Mouse (Mus musculus) cortical plate, adult 2 months (tissue): ENCODE results near the gene Slc45a1. TPM values are rescaled to one million over a fixed set of nuclear protein-coding genes. Genes with fewer than 3 reads are reported as not detected.

Experiments used
- H3K27ac ChIP-seq: fragments of 200-500 bp; 2 replicates; pipeline ENCODE4 v1.5.1; 2012; ENCODE audit warnings: low read length, control low read depth, inconsistent platforms; ENCODE audit not compliant: insufficient read depth
- H3K4me1 ChIP-seq: fragments of 200-500 bp; 2 replicates; pipeline ENCODE4 v1.6.1; 2011; ENCODE audit warnings: low read length; ENCODE audit not compliant: control insufficient read depth, insufficient read depth
- H3K4me3 ChIP-seq: fragments of 200-500 bp; 2 replicates; pipeline ENCODE4 v1.5.1; 2011; ENCODE audit warnings: mild to moderate bottlenecking, low read length, control low read depth; ENCODE audit not compliant: insufficient read depth
- CTCF ChIP-seq: fragments of 200-500 bp; IDR thresholded peaks from 2 replicates; pipeline ENCODE4 v1.5.1; 2011; ENCODE audit warnings: mild to moderate bottlenecking, control low read depth, low read length; ENCODE audit not compliant: insufficient read depth; ENCODE audit errors: extremely low read depth
- POLR2A ChIP-seq: fragments of 200-500 bp; IDR thresholded peaks from 2 replicates; pipeline ENCODE4 v1.6.1; 2011; ENCODE audit warnings: mild to moderate bottlenecking, low read length, control low read depth; ENCODE audit not compliant: insufficient read depth; ENCODE audit errors: extremely low read depth
- polyA plus RNA-seq: library from polyadenylated mRNA; depleted of rRNA; stranded (reverse); fragments of >200 nt; gene quantifications from 2 replicates; pipeline ENCODE4 v1.2.3, GENCODE M21; 2012

Slc45a1 gene
- polyA plus RNA-seq, 1 experiment, result 41.8 TPM

DNA sequence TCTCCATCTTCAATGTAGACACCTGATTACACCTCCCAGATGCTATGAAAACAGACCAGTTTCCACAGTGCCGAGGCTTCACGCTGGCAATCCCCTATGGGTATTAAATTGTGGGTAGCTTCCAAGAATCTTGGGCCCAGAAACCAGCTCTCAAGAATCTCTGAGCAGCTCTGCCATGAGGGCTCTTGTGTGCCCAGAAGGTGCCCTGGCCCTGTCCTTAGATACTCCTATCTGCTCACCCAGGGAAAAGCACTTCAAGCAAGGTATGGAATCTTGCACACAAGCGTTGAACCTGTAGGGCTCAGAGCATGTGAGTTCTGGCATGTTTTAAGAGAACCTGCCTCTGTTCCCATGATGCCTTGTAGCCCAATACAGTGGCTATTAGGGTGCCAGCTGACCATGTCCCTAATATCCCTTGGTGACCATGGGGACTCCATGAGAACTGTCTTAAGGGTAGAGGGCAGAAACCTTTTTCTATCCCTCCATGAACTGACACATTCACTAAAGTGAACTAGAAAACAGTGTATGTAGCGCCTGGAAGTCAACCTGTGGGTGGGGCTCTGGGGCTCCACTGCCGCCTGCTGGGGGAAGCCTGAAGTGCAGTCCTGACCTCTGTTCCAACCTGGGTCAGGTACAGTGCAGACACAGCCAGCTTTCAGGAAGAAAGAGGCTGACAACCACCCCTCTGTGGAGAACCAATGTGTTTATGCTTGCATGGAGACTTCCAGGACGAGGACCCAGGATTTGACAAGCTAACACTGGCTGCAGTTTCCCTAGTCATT, 25.8 kb downstream of the Slc45a1 start:
- peak; percentile 60 for TF ChIP-seq CTCF
- TF ChIP-seq POLR2A, result no peak
- Histone ChIP-seq H3K4me1 (no peaks in the 10 kb centered on the region), H3K4me3 (no peak overlapping the region), H3K27ac (no peak overlapping the region)

DNA sequence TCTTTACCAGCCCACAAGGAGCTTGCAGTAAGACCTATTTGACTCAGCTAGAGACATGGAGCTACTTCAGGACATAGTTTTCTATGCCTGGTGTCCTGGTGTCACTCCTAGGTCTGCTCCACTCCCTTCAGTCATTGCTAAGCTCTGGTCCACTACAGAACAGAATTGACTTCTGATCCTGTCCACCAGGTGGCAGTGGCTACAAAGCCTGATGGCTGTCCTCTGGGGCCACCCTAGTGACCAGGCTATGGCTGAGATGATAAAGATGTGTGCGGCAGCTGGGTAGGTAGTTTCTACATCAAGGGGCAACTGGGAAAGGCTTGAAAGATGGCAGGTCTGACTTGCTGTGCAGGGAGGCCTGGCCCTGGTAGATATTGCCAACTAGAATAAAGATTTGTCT, 26.5 kb downstream of the Slc45a1 start:
- Histone ChIP-seq H3K27ac (no peak overlapping the region), H3K4me3 (no peak overlapping the region), H3K4me1 (no peaks in the 10 kb centered on the region)
- no peak for TF ChIP-seq POLR2A
- TF ChIP-seq CTCF, result peak; percentile 65

DNA sequence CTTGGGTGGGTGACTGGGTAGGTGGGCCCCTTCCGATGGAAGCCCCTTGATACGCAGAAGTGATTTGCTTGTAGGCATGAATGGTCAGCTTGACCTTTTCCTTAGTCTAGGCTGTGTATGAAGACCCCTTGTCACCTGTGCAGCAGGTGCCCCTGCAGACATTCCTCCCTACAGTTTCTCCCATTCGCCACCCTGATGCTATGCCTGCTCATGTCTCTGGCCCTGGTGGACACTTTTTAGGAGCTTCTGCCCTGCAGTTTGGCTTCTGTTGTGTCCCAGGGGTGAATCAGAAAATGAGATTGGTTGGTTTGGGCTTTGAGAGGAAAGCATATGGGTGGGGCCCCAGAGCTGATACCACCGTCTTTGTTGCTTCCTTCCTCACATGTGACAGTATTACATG, 27.0 kb downstream of the Slc45a1 start:
- Histone ChIP-seq H3K4me1 (no peaks in the 10 kb centered on the region), H3K27ac (no peak overlapping the region), H3K4me3 (no peak overlapping the region)
- TF ChIP-seq POLR2A, result no peak
- no peak for TF ChIP-seq CTCF

DNA sequence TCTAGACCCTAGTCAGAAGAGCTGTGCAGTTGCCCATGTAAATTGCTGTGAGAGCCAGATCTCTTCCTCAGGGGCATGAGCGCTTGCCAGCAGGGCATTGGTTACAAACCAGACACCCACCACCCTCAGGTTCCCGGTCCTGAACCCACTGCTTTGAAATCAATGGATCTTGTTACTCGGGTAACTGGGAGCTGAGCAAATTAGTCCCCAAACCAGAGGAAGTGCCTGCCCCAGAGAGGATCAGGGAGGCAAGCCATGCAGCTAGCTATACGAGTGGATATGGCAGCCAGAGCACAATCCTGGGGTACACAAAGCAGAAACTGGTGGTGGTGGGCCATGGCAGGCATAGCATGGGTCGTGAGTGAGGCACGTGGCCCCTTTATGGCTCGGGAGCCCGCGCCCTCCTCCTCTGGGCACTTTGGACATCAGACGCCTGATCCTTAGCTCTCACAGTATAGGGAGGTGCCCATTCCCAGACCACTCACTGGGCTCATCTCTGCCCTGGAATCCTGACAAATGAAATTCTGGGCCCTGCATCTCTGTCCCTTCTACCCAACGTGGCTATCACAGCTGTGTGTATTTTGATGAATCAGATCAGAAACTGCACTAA, 27.7 kb downstream of the Slc45a1 start:
- no peak overlapping the region for H3K4me3 ChIP-seq
- no peak for TF ChIP-seq CTCF
- TF ChIP-seq POLR2A, result no peak
- H3K27ac ChIP-seq, result no peak overlapping the region
- no peaks in the 10 kb centered on the region for H3K4me1 ChIP-seq

DNA sequence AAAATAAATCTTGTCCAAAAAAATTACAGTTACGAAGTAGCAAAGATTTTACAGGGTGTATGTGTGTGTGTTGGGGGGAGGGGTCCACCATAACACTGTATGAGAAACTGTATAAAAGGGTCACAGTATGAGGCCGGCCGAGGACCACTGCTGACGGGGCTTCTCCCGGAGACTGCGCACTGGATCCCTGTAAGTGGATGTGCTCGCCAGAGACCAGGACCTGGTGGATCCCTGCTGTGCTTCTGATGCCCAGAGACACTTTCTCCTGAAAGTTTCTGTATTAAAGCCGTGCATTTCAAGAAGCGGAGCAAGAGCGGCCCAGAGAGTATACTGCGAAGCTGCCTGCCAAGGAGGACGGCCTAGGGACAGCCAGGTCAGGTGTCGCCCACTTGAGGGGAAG, 29.3 kb downstream of the Slc45a1 start:
- Histone ChIP-seq H3K27ac (no peak overlapping the region), H3K4me3 (no peak overlapping the region), H3K4me1 (no peaks in the 10 kb centered on the region)
- TF ChIP-seq CTCF (no peak), POLR2A (no peak)

DNA sequence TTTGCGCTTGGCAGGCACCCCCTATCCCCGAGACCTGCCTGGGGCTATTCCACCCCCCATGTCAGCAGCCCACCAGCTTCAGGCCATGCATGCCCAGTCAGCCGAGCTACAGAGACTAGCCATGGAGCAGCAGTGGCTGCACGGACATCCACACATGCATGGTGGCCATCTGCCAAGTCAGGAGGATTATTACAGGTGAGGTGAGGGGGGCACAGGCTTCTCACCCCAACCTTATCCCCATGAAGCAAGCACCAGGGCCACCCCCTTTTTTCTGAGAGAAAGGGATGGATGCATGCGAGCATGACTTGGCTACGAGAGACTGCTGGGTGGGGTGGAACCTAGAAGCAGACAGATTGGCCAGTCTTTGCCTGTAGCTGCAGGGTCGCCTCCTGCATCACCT, 33.0 kb downstream of the Slc45a1 start:
- no peak overlapping the region for H3K4me3 ChIP-seq
- no peak overlapping the region for H3K27ac ChIP-seq

DNA sequence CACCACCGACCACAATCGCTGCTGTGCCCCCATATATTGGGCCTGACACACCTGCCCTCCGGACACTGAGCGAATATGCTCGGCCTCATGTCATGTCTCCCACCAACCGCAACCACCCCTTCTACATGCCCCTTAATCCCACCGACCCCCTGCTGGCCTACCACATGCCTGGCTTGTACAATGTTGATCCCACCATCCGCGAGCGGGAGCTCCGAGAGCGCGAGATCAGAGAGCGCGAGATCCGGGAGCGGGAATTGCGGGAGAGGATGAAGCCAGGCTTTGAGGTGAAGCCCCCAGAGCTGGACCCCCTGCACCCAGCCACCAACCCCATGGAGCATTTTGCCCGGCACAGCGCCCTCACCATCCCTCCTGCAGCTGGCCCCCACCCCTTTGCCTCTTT, 35.1 kb downstream of the Slc45a1 start:
- no peak overlapping the region for H3K4me3 ChIP-seq
- H3K4me1 ChIP-seq, result peaks cover 2% of the 10 kb centered on the region; the same call in 1 of the 2 replicates
- TF ChIP-seq POLR2A (no peak), CTCF (no peak)
- no peak overlapping the region for H3K27ac ChIP-seq

More for the DNA sequence above, 33.0 kb downstream of the Slc45a1 start:
- peaks cover 2% of the 10 kb centered on the region; the same call in 1 of the 2 replicates for H3K4me1 ChIP-seq
- no peak for TF ChIP-seq CTCF
- no peak for TF ChIP-seq POLR2A

DNA sequence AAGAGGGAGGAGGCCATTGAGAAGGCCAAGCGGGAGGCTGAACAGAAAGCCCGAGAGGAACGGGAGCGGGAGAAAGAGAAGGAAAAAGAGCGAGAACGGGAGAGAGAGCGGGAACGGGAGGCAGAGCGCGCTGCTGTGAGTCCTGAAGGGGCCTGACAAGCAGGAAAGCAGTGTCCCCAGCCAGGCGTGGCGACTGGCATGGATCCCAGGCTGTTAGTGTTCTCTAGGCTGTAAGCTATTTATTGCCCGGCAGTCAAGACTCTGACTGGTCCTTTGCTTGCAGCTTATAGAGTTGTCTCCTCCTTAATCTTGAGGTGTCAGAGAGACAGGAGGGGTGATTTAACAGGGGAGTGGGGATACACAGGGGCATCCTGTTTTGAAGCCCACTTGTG, 35.9 kb downstream of the Slc45a1 start:
- Histone ChIP-seq H3K4me3 (no peak overlapping the region), H3K27ac (no peak overlapping the region), H3K4me1 (peaks cover 2% of the 10 kb centered on the region; the same call in 1 of the 2 replicates)
- TF ChIP-seq CTCF, result no peak
- TF ChIP-seq POLR2A, result no peak

DNA sequence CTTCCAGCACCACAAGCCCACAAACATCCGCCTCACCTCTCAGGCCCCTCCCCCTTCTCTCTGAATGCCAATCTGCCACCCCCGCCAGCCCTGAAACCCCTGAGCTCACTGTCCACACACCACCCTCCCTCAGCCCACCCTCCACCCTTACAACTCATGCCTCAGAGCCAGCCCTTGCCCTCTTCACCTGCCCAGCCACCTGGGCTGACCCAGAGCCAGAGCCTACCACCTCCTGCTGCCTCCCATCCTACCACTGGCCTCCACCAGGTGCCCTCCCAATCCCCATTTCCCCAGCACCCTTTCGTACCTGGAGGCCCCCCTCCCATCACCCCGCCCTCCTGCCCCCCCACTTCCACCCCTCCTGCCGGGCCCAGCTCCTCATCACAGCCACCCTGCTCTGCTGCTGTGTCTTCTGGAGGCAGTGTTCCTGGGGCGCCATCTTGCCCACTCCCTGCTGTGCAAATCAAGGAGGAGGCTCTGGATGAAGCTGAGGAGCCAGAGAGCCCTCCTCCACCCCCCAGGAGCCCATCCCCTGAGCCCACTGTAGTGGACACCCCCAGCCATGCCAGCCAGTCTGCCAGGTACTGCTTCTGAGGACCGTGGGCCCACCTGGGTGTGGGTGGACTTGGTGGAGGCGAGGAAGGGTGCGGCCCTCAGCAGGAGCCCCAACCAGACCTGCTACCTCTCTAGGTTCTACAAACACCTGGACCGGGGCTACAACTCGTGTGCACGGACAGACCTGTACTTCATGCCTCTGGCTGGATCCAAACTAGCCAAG, 36.5 kb downstream of the Slc45a1 start:
- Histone ChIP-seq H3K4me3 (no peak overlapping the region), H3K27ac (no peak overlapping the region), H3K4me1 (peaks cover 2% of the 10 kb centered on the region; the same call in 1 of the 2 replicates)
- TF ChIP-seq POLR2A (no peak), CTCF (no peak)

DNA sequence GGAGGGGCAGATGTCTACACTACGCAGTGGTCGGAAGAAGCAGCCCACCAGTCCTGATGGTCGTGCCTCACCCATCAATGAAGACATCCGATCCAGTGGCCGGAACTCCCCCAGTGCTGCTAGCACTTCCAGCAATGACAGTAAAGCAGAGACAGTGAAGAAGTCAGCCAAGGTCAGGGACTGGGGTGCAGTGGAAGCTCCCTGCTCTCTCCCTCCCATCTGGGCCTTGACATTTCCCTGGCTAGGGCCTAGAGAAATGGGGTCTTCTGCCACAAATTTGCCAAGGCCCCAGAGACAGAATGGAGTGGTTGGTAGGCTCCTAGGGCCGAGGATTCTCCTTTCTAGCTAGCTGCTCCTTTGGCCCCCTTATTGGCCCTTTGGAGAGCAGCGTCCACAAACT, 38.3 kb downstream of the Slc45a1 start:
- no peak overlapping the region for H3K27ac ChIP-seq
- peaks cover 4% of the 10 kb centered on the region for H3K4me1 ChIP-seq
- H3K4me3 ChIP-seq, result no peak overlapping the region
- TF ChIP-seq CTCF (no peak), POLR2A (no peak)

DNA sequence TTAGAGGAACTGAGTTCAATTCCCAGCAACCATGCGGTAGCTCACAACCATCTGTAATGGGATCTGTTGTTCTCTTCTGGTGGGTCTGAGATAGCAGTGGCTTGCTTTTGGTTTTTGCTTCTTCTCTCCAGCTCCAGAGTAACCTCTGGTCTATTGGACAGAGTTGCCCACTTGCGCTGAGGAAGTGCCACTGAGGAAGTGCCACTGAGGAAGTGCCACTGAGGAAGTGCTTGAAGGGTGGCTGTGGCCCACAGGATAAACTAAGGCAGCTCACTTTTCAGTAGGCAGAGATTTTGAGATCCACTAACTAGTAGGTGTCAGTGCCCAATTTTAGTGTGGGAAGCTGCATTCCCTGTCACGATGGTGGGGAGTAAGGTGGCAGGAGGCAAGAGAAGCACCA, 43.3 kb downstream of the Slc45a1 start:
- Histone ChIP-seq H3K4me3 (no peak overlapping the region), H3K27ac (no peak overlapping the region), H3K4me1 (peaks cover 8% of the 10 kb centered on the region)
- TF ChIP-seq CTCF (no peak), POLR2A (no peak)
